Mouse (Mus musculus) testis, postnatal 14 days (tissue): ENCODE measurements around the gene H2afx.
A peak's percentile ranks its signal among the peaks of the same experiment; 100 is the strongest.

Source experiments
- DNase-seq: peaks from one replicate; pipeline ENCODE4 v3.0.0; 2021; ENCODE audit warnings: low spot score

H2afx gene

GRCm38 (mm10) chr9:44379862-44380261 is 45.4 kb downstream of the H2afx start:
- DNase-seq = no peak

- peak; percentile 66 for DNase-seq
Observed at GRCm38 (mm10) chr9:44384596-44384995, 50.1 kb downstream of the H2afx start.
